Mouse (Mus musculus) CH12.LX (cell line): ENCODE data around the gene Cltc. TPM values are rescaled to one million over a fixed set of nuclear protein-coding genes. Genes with fewer than 3 reads are reported as not detected.

Experiments used
- DNase-seq: peaks from one replicate; pipeline ENCODE4 v3.0.0-alpha.2; 2013; ENCODE audit errors: extremely low read depth
- H3K27ac ChIP-seq: 2 replicates; pipeline ENCODE4 v1.5.1; 2012; ENCODE audit warnings: low read depth, mild to moderate bottlenecking, control low read depth, moderate library complexity; ENCODE audit not compliant: insufficient read depth
- H3K27me3 ChIP-seq: replicated peaks from 2 replicates; pipeline ENCODE3; 2012; ENCODE audit warnings: inconsistent platforms
- H3K36me3 ChIP-seq, 2 experiments: replicated peaks in 1 of 2; 2 replicates each; pipeline versions ENCODE3 to v1.6.1; 2012; ENCODE audit warnings: inconsistent platforms in 1 of 2, low read length in 1 of 2, mild to moderate bottlenecking in 1 of 2, mixed read lengths in 1 of 2, moderate library complexity in 1 of 2; ENCODE audit not compliant: control insufficient read depth in 1 of 2, insufficient read depth in 1 of 2
- H3K4me1 ChIP-seq, 2 experiments: 2 replicates each; pipeline ENCODE4 v1.6.1; 2012; ENCODE audit warnings: inconsistent platforms in 1 of 2, moderate library complexity in 1 of 2; ENCODE audit not compliant: insufficient read depth in 2 of 2, control insufficient read depth in 1 of 2
- H3K4me2 ChIP-seq: 2 replicates; pipeline ENCODE4 v1.6.1; 2012; ENCODE audit warnings: low read depth, mild to moderate bottlenecking, control low read depth; ENCODE audit not compliant: poor library complexity, insufficient read depth, severe bottlenecking
- H3K4me3 ChIP-seq, 3 experiments: fragments of 150-350 bp in 1 of 3; sonication (generic) in 1 of 3; replicated peaks in 1 of 3; 2 replicates each; pipeline versions ENCODE3 to v1.5.1; 2011 to 2012; ENCODE audit warnings: low read depth in 2 of 3, low read length in 2 of 3, mild to moderate bottlenecking in 2 of 3, moderate library complexity in 2 of 3, control low read depth in 1 of 3, improper control_type of control experiment in 1 of 3, inconsistent platforms in 1 of 3, mixed read lengths in 1 of 3; ENCODE audit not compliant: poor library complexity in 1 of 3
- H3K79me2 ChIP-seq: replicated peaks from 2 replicates; pipeline ENCODE4 v1.6.1; 2012; ENCODE audit warnings: mild to moderate bottlenecking, moderate library complexity; ENCODE audit not compliant: control insufficient read depth, poor library complexity, insufficient read depth, severe bottlenecking; ENCODE audit errors: extremely low read depth
- H3K9ac ChIP-seq: 2 replicates; pipeline ENCODE4 v1.6.1; 2012; ENCODE audit warnings: low read depth, mild to moderate bottlenecking, control low read depth, moderate library complexity; ENCODE audit not compliant: insufficient read depth
- H3K9me3 ChIP-seq: replicated peaks from 2 replicates; pipeline ENCODE3; 2012; ENCODE audit warnings: low read length, inconsistent platforms, mixed read lengths
- BHLHE40 ChIP-seq: IDR thresholded peaks from 2 replicates; pipeline ENCODE4 v1.6.1; 2011; ENCODE audit warnings: mild to moderate bottlenecking, low read depth, low read length, improper control_type of control experiment
- CHD1 ChIP-seq: IDR thresholded peaks from 2 replicates; pipeline ENCODE4 v1.6.1; 2012; ENCODE audit warnings: low read depth, low read length, improper control_type of control experiment, inconsistent platforms
- CHD2 ChIP-seq: IDR thresholded peaks from 2 replicates; pipeline ENCODE4 v1.6.1; 2011; ENCODE audit warnings: low read length, improper control_type of control experiment
- CTCF ChIP-seq, 2 experiments: IDR thresholded peaks in 1 of 2; conservative IDR thresholded peaks in 1 of 2; 2 replicates each; pipeline ENCODE4 v1.5.1; 2011 to 2012; ENCODE audit warnings: low read depth in 2 of 2, low read length in 2 of 2, improper control_type of control experiment in 1 of 2, inconsistent platforms in 1 of 2, mild to moderate bottlenecking in 1 of 2, moderate library complexity in 1 of 2
- E2F4 ChIP-seq: IDR thresholded peaks from 2 replicates; pipeline ENCODE4 v1.6.1; 2011; ENCODE audit warnings: low read depth, low read length, improper control_type of control experiment; ENCODE audit not compliant: insufficient replicate concordance
- ELF1 ChIP-seq: IDR thresholded peaks from 2 replicates; pipeline ENCODE4 v1.6.1; 2014; ENCODE audit warnings: low read depth, mild to moderate bottlenecking, inconsistent platforms, low read length, improper control_type of control experiment
- EP300 ChIP-seq: IDR thresholded peaks from 2 replicates; pipeline ENCODE4 v1.6.1; 2011; ENCODE audit warnings: low read length, improper control_type of control experiment
- ETS1 ChIP-seq: conservative IDR thresholded peaks from 2 replicates; pipeline ENCODE4 v1.6.1; 2012; ENCODE audit warnings: low read depth, mild to moderate bottlenecking, inconsistent platforms, low read length, improper control_type of control experiment, moderate library complexity
- GABPA ChIP-seq: IDR thresholded peaks from 2 replicates; pipeline ENCODE4 v1.6.1; 2012; ENCODE audit warnings: low read depth, low read length, improper control_type of control experiment, inconsistent platforms; ENCODE audit not compliant: insufficient replicate concordance
- HCFC1 ChIP-seq: IDR thresholded peaks from 2 replicates; pipeline ENCODE4 v1.6.1; 2012; ENCODE audit warnings: low read depth, mild to moderate bottlenecking, inconsistent platforms, low read length, improper control_type of control experiment
- IRF4 ChIP-seq: IDR thresholded peaks from 2 replicates; pipeline ENCODE4 v1.6.1; 2014; ENCODE audit warnings: low read depth, mild to moderate bottlenecking, inconsistent platforms, low read length, improper control_type of control experiment
- JUN ChIP-seq: IDR thresholded peaks from 2 replicates; pipeline ENCODE4 v1.6.1; 2011; ENCODE audit warnings: low read depth, mild to moderate bottlenecking, low read length, improper control_type of control experiment, moderate library complexity; ENCODE audit not compliant: insufficient read depth
- JUND ChIP-seq: conservative IDR thresholded peaks from 2 replicates; pipeline ENCODE4 v1.6.1; 2011; ENCODE audit warnings: low read depth, low read length, improper control_type of control experiment
- KAT2A ChIP-seq: IDR thresholded peaks from 2 replicates; pipeline ENCODE4 v1.6.1; 2012; ENCODE audit warnings: low read length, improper control_type of control experiment, inconsistent platforms; ENCODE audit not compliant: insufficient replicate concordance
- MAFK ChIP-seq: IDR thresholded peaks from 2 replicates; pipeline ENCODE4 v1.6.1; 2011; ENCODE audit warnings: low read length, improper control_type of control experiment; ENCODE audit not compliant: insufficient replicate concordance
- MAX ChIP-seq: IDR thresholded peaks from 2 replicates; pipeline ENCODE4 v1.6.1; 2011; ENCODE audit warnings: low read length, improper control_type of control experiment
- MAZ ChIP-seq: IDR thresholded peaks from 2 replicates; pipeline ENCODE4 v1.6.1; 2012; ENCODE audit warnings: low read depth, mild to moderate bottlenecking, inconsistent platforms, low read length, improper control_type of control experiment, moderate library complexity
- MEF2A ChIP-seq: IDR thresholded peaks from 2 replicates; pipeline ENCODE4 v1.6.1; 2014; ENCODE audit warnings: low read depth, mild to moderate bottlenecking, inconsistent platforms, low read length, improper control_type of control experiment, borderline replicate concordance
- MXI1 ChIP-seq: IDR thresholded peaks from 2 replicates; pipeline ENCODE4 v1.6.1; 2011; ENCODE audit warnings: mild to moderate bottlenecking, low read depth, low read length, improper control_type of control experiment
- MYC ChIP-seq: IDR thresholded peaks from 2 replicates; pipeline ENCODE4 v1.6.1; 2011; ENCODE audit warnings: low read depth, mild to moderate bottlenecking, improper control_type of control experiment, low read length
- NELFE ChIP-seq: IDR thresholded peaks from 2 replicates; pipeline ENCODE4 v1.6.1; 2011; ENCODE audit warnings: low read depth, low read length, improper control_type of control experiment
- NRF1 ChIP-seq: IDR thresholded peaks from 2 replicates; pipeline ENCODE4 v1.6.1; 2014; ENCODE audit warnings: low read depth, mild to moderate bottlenecking, inconsistent platforms, low read length, improper control_type of control experiment, moderate library complexity
- PAX5 ChIP-seq: IDR thresholded peaks from 2 replicates; pipeline ENCODE4 v1.6.1; 2012; ENCODE audit warnings: low read length, inconsistent platforms, mixed read lengths
- POLR2A ChIP-seq: IDR thresholded peaks from 2 replicates; pipeline ENCODE4 v1.6.1; 2011; ENCODE audit warnings: low read depth, mild to moderate bottlenecking, improper control_type of control experiment, low read length
- POLR2AphosphoS2 ChIP-seq: IDR thresholded peaks from 2 replicates; pipeline ENCODE4 v1.6.1; 2011; ENCODE audit warnings: low read depth, low read length, improper control_type of control experiment
- RAD21 ChIP-seq: IDR thresholded peaks from 2 replicates; pipeline ENCODE4 v1.6.1; 2011; ENCODE audit warnings: low read depth, mild to moderate bottlenecking, low read length, improper control_type of control experiment, moderate library complexity
- RCOR1 ChIP-seq: conservative IDR thresholded peaks from 2 replicates; pipeline ENCODE4 v1.6.1; 2012; ENCODE audit warnings: low read depth, mild to moderate bottlenecking, inconsistent platforms, low read length, improper control_type of control experiment
- SIN3A ChIP-seq: IDR thresholded peaks from 2 replicates; pipeline ENCODE4 v1.6.1; 2012; ENCODE audit warnings: low read length, improper control_type of control experiment, inconsistent platforms
- SMC3 ChIP-seq: IDR thresholded peaks from 2 replicates; pipeline ENCODE4 v1.6.1; 2011; ENCODE audit warnings: low read depth, low read length, improper control_type of control experiment
- TBP ChIP-seq: conservative IDR thresholded peaks from 2 replicates; pipeline ENCODE4 v1.6.1; 2011; ENCODE audit warnings: low read depth, low read length, improper control_type of control experiment
- TCF12 ChIP-seq: IDR thresholded peaks from 2 replicates; pipeline ENCODE4 v1.6.1; 2014; ENCODE audit warnings: low read depth, mild to moderate bottlenecking, inconsistent platforms, low read length, improper control_type of control experiment
- UBTF ChIP-seq: IDR thresholded peaks from 2 replicates; pipeline ENCODE4 v1.6.1; 2012; ENCODE audit warnings: low read depth, mild to moderate bottlenecking, inconsistent platforms, low read length, improper control_type of control experiment, moderate library complexity
- USF1 ChIP-seq: IDR thresholded peaks from 2 replicates; pipeline ENCODE4 v1.6.1; 2014; ENCODE audit warnings: low read depth, mild to moderate bottlenecking, inconsistent platforms, low read length, improper control_type of control experiment
- USF2 ChIP-seq: conservative IDR thresholded peaks from 2 replicates; pipeline ENCODE4 v1.6.1; 2011; ENCODE audit warnings: low read depth, low read length, improper control_type of control experiment
- ZC3H11A ChIP-seq: IDR thresholded peaks from 2 replicates; pipeline ENCODE4 v1.6.1; 2012; ENCODE audit warnings: low read depth, mild to moderate bottlenecking, inconsistent platforms, low read length, improper control_type of control experiment
- ZKSCAN1 ChIP-seq: IDR thresholded peaks from 2 replicates; pipeline ENCODE4 v1.6.1; 2012; ENCODE audit warnings: low read depth, inconsistent platforms, low read length, improper control_type of control experiment, borderline replicate concordance
- ZMIZ1 ChIP-seq: IDR thresholded peaks from 2 replicates; pipeline ENCODE4 v1.6.1; 2012; ENCODE audit warnings: low read depth, mild to moderate bottlenecking, inconsistent platforms, low read length, improper control_type of control experiment
- ZNF384 ChIP-seq: IDR thresholded peaks from 2 replicates; pipeline ENCODE4 v1.6.1; 2012; ENCODE audit warnings: low read depth, low read length, improper control_type of control experiment, inconsistent platforms
- dilution Hi-C: fragments of 300-500 bp; cut with MboI; formaldehyde crosslinking; loops from 2 replicates; pipeline ENCODE4 v1.14.3; 2020; ENCODE audit warnings: low sequenced_read_pairs; ENCODE audit not compliant: extremely low pct_unique_long_range_greater_than_20kb, extremely low pct_ligation_motif_present
- in situ Hi-C: fragments of 300-500 bp; cut with MboI; formaldehyde crosslinking; loops from 3 replicates; pipeline ENCODE4 v1.14.3; 2019; ENCODE audit warnings: low sequenced_read_pairs, low pct_ligation_motif_present, low pct_unique_long_range_greater_than_20kb, mixed read lengths
- polyA plus RNA-seq: library from polyadenylated mRNA; unstranded; fragments of >175 nt; gene quantifications from 2 replicates; pipeline ENCODE4 v1.2.1, GENCODE M21; 2012; ENCODE audit warnings: low read depth; ENCODE audit not compliant: insufficient read length
- total RNA-seq, 2 experiments: library from RNA; depleted of rRNA; stranded (reverse); fragments of 300-350 nt in 1 of 2; fragments of >200 nt in 1 of 2; gene quantifications; 2 replicates each; pipeline ENCODE4 v1.2.3; 2012 to 2014

Gene Cltc
- total and polyA plus RNA-seq, 3 experiments = 140 to 303 (median 219) TPM

DNA sequence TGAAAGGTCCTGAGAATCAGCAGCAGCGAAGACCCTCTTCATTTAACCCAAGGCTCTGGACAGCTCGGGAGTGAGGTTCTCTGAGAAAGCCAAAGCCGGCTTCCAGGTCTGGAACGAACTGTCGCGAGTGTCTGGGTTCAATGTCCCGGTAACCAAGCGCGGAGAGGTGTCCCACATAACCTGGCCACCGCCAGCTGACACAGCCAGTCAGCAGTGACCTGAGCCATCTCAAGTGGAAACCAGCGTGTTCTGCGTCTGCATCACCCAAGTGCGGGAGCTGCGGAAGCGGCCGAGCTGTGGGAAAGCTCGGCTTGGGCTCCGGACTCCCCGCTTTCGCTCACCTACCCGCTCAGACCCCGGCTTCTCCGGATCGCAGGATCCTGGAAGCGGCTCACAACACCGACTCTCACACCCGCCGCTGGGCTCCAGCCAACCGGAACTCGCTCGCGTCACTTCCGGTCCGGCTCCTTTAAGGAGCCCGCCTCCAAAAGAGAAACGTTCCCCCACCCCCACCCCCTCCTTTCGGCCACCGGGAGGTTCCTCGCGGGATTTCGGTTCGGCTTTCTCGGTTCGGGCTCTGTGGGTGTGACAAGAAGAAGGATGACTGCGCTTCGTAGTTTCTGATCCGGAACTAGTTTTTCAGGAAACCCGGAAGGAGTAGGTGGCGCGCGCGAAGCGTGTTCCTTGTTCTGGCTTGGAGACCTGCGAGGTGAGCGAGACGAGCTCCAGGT lies 73.8 kb downstream of the Cltc start, which contains the start of the genes Vmp1 and Ptrh2:
TSS of gene Vmp1 (minus strand) at position 442 of the 731 bp plus-strand sequence.
TSS of gene Ptrh2 (plus strand) at position 591 of the 731 bp plus-strand sequence.
- H3K79me2 ChIP-seq = peaks cover 73% of the 10 kb centered on the region
- DNase-seq = peak; percentile 99
- in situ Hi-C loops = no loop called here
- peak within 1 kb of the TSS; percentile 65 for H3K27ac ChIP-seq
- H3K4me2 ChIP-seq = peak within 1 kb of the TSS; percentile 99
- peak within 1 kb of the TSS; percentile 94 for H3K9ac ChIP-seq
- H3K4me1 ChIP-seq = peaks cover 9 to 59% of the 10 kb centered on the region in 2 experiments; a peak in 3 of 4 replicates
- TF ChIP-seq MAX (peak; percentile 95), CHD2 (peak; percentile 99), CTCF (conservative IDR thresholded peaks at IDR 0.05 in 1 of 2, IDR thresholded peaks at IDR 0.05 in 1 of 2; ENCODE audit: low read depth in 2 of 2, low read length in 2 of 2) (no peak), POLR2A (peak; percentile 97), NRF1 (peak; percentile 41; the same call in 1 of the 2 replicates), UBTF (peak; percentile 99), USF2 (no peak), CHD1 (peak; percentile 34; the same call in 1 of the 2 replicates), RCOR1 (no peak; the same call in 1 of the 2 replicates), MAFK (no peak), KAT2A (peak; percentile 90), MAZ (peak; percentile 99), NELFE (peak; percentile 92), MEF2A (peak; percentile 89), SMC3 (no peak), JUND (0 out of 2 replicates have a peak, but pooled peaks have one; percentile 33), ETS1 (peak; percentile 69), SIN3A (peak; percentile 97), POLR2AphosphoS2 (peak; percentile 68), ZNF384 (no peak), USF1 (no peak), JUN (no peak), ZMIZ1 (peak; percentile 92), ZKSCAN1 (no peak), TCF12 (peak; percentile 93), PAX5 (no peak), ELF1 (peak; percentile 95; the same call in 1 of the 2 replicates), HCFC1 (peak; percentile 95), GABPA (no peak), MYC (peak; percentile 94), BHLHE40 (peak; percentile 57), E2F4 (peak; percentile 98; the same call in 1 of the 2 replicates), ZC3H11A (no peak), IRF4 (peak; percentile 90), MXI1 (peak; percentile 98), TBP (peak; percentile 86), EP300 (no peak), RAD21 (no peak)
- TF ChIP-seq, all 38 proteins: peak for 24
- Histone ChIP-seq H3K9me3 (no peaks in the 10 kb centered on the region), H3K36me3 (peaks cover 6 to 39% of the 10 kb centered on the region in 2 experiments), H3K27me3 (no peaks in the 10 kb centered on the region), H3K4me3 (peak within 1 kb of the TSS; percentile 68 to 96 (median 95))
- dilution Hi-C loops = no loop called here
